Mouse (Mus musculus): ENCODE data around the gene Nop53. TPM values are rescaled to one million over a fixed set of nuclear protein-coding genes. Genes with fewer than 3 reads are reported as not detected.

The Nop53 gene
- polyA plus RNA-seq, 1 experiment from 2014 or later, result 82.6 TPM

GRCm38 (mm10) chr7:15968322-15968721 lies 22.4 kb upstream of the Nop53 start:
- Histone ChIP-seq H3K27me3 (ENCODE audit: insufficient read depth, low read length) (no peaks in the 10 kb centered on the region), H3K4me2 (ENCODE audit: low read depth, low read length) (no peak overlapping the region), H3K27ac (ENCODE audit: low read depth) (no peak overlapping the region), H3K4me1 (ENCODE audit: insufficient read depth) (peaks cover 6% of the 10 kb centered on the region), H3K36me3 (replicated peaks; ENCODE audit: insufficient read depth, low read length) (peaks cover 20% of the 10 kb centered on the region), H3K9me3 (ENCODE audit: low read length) (0 out of 2 replicates have a peak, but pooled peaks cover 3% of the 10 kb centered on the region), H3K4me3 (ENCODE audit: low read depth, low read length) (no peak overlapping the region), H3K9ac (replicated peaks) (no peak overlapping the region)
- no peak for ATAC-seq
- TF ChIP-seq EP300 (IDR thresholded peaks at IDR 0.05; ENCODE audit: low read depth) (no peak), CTCF (IDR thresholded peaks at IDR 0.05; ENCODE audit: low read depth) (no peak)
- no peak for DNase-seq
- 80% methylated on average over 8 of the region's 8 CpGs for WGBS (ENCODE audit: insufficient replicate concordance)

GRCm38 (mm10) chr7:15967312-15967711 lies 21.4 kb upstream of the Nop53 start, which contains the start of gene Ehd2:
Gene Ehd2, minus strand, starts transcription at chr7:15967567.
- DNase-seq (peak; percentile 77), ATAC-seq (peak; percentile 88)
- Histone ChIP-seq H3K9ac (replicated peaks) (0 out of 2 replicates have a peak within 1 kb of the TSS, but pooled peaks have one; percentile 51), H3K4me1 (ENCODE audit: insufficient read depth) (peaks cover 6% of the 10 kb centered on the region), H3K36me3 (replicated peaks; ENCODE audit: insufficient read depth, low read length) (peaks cover 10% of the 10 kb centered on the region), H3K9me3 (ENCODE audit: low read length) (0 out of 2 replicates have a peak, but pooled peaks cover 3% of the 10 kb centered on the region), H3K4me3 (ENCODE audit: low read depth, low read length) (peak within 1 kb of the TSS; percentile 41), H3K27me3 (ENCODE audit: insufficient read depth, low read length) (no peaks in the 10 kb centered on the region), H3K4me2 (ENCODE audit: low read depth, low read length) (peak within 1 kb of the TSS; percentile 66), H3K27ac (ENCODE audit: low read depth) (no peak within 1 kb of the TSS)
- WGBS (ENCODE audit: insufficient replicate concordance), result 2% methylated on average over 14 of the region's 22 CpGs
- TF ChIP-seq CTCF (IDR thresholded peaks at IDR 0.05; ENCODE audit: low read depth) (peak; percentile 94), EP300 (IDR thresholded peaks at IDR 0.05; ENCODE audit: low read depth) (no peak)

- Histone ChIP-seq H3K36me3 (replicated peaks; ENCODE audit: insufficient read depth, low read length) (0 out of 2 replicates have a peak, but pooled peaks cover 2% of the 10 kb centered on the region), H3K9ac (replicated peaks) (no peak overlapping the region), H3K27me3 (ENCODE audit: insufficient read depth, low read length) (no peaks in the 10 kb centered on the region), H3K9me3 (ENCODE audit: low read length) (0 out of 2 replicates have a peak, but pooled peaks cover 3% of the 10 kb centered on the region), H3K4me3 (ENCODE audit: low read depth, low read length) (peak overlapping the region; percentile 41; the same call in 1 of the 2 replicates), H3K4me2 (ENCODE audit: low read depth, low read length) (peak overlapping the region; percentile 66; the same call in 1 of the 2 replicates), H3K4me1 (ENCODE audit: insufficient read depth) (peaks cover 6% of the 10 kb centered on the region), H3K27ac (ENCODE audit: low read depth) (no peak overlapping the region)
- DNase-seq (no peak), ATAC-seq (no peak)
- TF ChIP-seq EP300 (IDR thresholded peaks at IDR 0.05; ENCODE audit: low read depth) (no peak), CTCF (IDR thresholded peaks at IDR 0.05; ENCODE audit: low read depth) (no peak)
- 42% methylated on average over 3 of the region's 3 CpGs for WGBS (ENCODE audit: insufficient replicate concordance)
Observed at GRCm38 (mm10) chr7:15966489-15966888, 20.6 kb upstream of the Nop53 start.

- DNase-seq, result no peak
- Histone ChIP-seq H3K4me1 (ENCODE audit: insufficient read depth) (peaks cover 6% of the 10 kb centered on the region), H3K27me3 (ENCODE audit: insufficient read depth, low read length) (no peaks in the 10 kb centered on the region), H3K9me3 (ENCODE audit: low read length) (no peaks in the 10 kb centered on the region), H3K4me3 (ENCODE audit: low read depth, low read length) (no peak overlapping the region), H3K4me2 (ENCODE audit: low read depth, low read length) (no peak overlapping the region), H3K36me3 (replicated peaks; ENCODE audit: insufficient read depth, low read length) (no peaks in the 10 kb centered on the region), H3K9ac (replicated peaks) (no peak overlapping the region), H3K27ac (ENCODE audit: low read depth) (peak overlapping the region; percentile 60)
- ATAC-seq, result no peak
- no peak for TF ChIP-seq CTCF (IDR thresholded peaks at IDR 0.05; ENCODE audit: low read depth)
- TF ChIP-seq EP300 (IDR thresholded peaks at IDR 0.05; ENCODE audit: low read depth), result no peak
- WGBS (ENCODE audit: insufficient replicate concordance), result 59% methylated on average over 32 of the region's 32 CpGs
Observed at GRCm38 (mm10) chr7:15963798-15964652, 18.2 kb upstream of the Nop53 start.

GRCm38 (mm10) chr7:15962311-15963288 lies 16.7 kb upstream of the Nop53 start:
- Histone ChIP-seq H3K4me1 (ENCODE audit: insufficient read depth) (peaks cover 6% of the 10 kb centered on the region), H3K36me3 (replicated peaks; ENCODE audit: insufficient read depth, low read length) (no peaks in the 10 kb centered on the region), H3K4me2 (ENCODE audit: low read depth, low read length) (peak overlapping the region; percentile 22; the same call in 1 of the 2 replicates), H3K4me3 (ENCODE audit: low read depth, low read length) (no peak overlapping the region), H3K27ac (ENCODE audit: low read depth) (peak overlapping the region; percentile 60), H3K27me3 (ENCODE audit: insufficient read depth, low read length) (0 out of 2 replicates have a peak, but pooled peaks cover 1% of the 10 kb centered on the region), H3K9ac (replicated peaks) (no peak overlapping the region), H3K9me3 (ENCODE audit: low read length) (no peaks in the 10 kb centered on the region)
- TF ChIP-seq EP300 (IDR thresholded peaks at IDR 0.05; ENCODE audit: low read depth) (no peak), CTCF (IDR thresholded peaks at IDR 0.05; ENCODE audit: low read depth) (no peak)
- peak; percentile 26; the same call in 1 of the 2 replicates for ATAC-seq
- DNase-seq, result peak; percentile 56
- WGBS (ENCODE audit: insufficient replicate concordance), result 56% methylated on average over 10 of the region's 12 CpGs
